Mouse (Mus musculus): ENCODE results near the gene C2cd5.

- TF ChIP-seq RCOR1 (conservative IDR thresholded peaks at IDR 0.05; ENCODE audit: low read depth, low read length) = no peak
- no peak for TF ChIP-seq CTCF (conservative IDR thresholded peaks at IDR 0.05 in 1 of 2, IDR thresholded peaks at IDR 0.05 in 1 of 2; ENCODE audit: low read depth in 2 of 2, low read length in 2 of 2)
- TF ChIP-seq E2F4 (IDR thresholded peaks at IDR 0.05; ENCODE audit: insufficient replicate concordance, low read depth, low read length) = no peak
- TF ChIP-seq MAX (IDR thresholded peaks at IDR 0.05; ENCODE audit: low read length) = no peak
These were observed 14.0 kb downstream of the C2cd5 start for GRCm38 (mm10) chr6:143085898-143086297.

All from CH12.LX (cell line).